Mouse (Mus musculus): Measurements from ENCODE around the gene Casq1. TPM values are rescaled to one million over a fixed set of nuclear protein-coding genes. Genes with fewer than 3 reads are reported as not detected.

Casq1 gene
- polyA plus RNA-seq, 1 experiment from 2014 or later, result 2.9 TPM

DNA sequence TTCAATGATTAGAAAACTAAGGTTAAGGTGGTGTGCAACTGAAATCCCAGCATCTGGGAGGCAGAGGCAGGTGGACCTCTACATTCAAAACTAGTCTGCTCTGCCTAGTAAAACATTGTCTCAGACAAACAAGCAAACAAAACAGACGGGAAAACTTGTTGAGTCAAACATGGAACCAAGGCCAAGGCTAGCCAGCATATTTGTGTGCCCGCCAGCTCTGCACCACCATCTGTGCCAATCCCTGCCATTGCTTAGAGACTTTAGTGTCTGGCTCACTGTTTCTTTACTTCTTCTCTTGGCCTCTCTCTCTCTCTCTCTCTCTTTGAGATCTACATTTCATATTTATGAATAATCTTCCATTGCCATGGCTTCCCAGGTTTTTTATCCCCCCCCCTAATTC, 8.5 kb upstream of the Casq1 start:
- no peak for ATAC-seq (ENCODE audit: insufficient number of reproducible peaks, insufficient read depth, low FRiP score, low TSS enrichment, low read depth)
- Histone ChIP-seq H3K27me3 (no peaks in the 10 kb centered on the region), H3K4me2 (no peak overlapping the region), H3K36me3 (no peaks in the 10 kb centered on the region), H3K9me3 (no peaks in the 10 kb centered on the region), H3K27ac (no peak overlapping the region), H3K4me1 (replicated peaks) (no peaks in the 10 kb centered on the region), H3K9ac (replicated peaks) (no peak overlapping the region), H3K4me3 (replicated peaks) (no peak overlapping the region)
- 78% methylated on average over 2 of the region's 2 CpGs for WGBS

DNA sequence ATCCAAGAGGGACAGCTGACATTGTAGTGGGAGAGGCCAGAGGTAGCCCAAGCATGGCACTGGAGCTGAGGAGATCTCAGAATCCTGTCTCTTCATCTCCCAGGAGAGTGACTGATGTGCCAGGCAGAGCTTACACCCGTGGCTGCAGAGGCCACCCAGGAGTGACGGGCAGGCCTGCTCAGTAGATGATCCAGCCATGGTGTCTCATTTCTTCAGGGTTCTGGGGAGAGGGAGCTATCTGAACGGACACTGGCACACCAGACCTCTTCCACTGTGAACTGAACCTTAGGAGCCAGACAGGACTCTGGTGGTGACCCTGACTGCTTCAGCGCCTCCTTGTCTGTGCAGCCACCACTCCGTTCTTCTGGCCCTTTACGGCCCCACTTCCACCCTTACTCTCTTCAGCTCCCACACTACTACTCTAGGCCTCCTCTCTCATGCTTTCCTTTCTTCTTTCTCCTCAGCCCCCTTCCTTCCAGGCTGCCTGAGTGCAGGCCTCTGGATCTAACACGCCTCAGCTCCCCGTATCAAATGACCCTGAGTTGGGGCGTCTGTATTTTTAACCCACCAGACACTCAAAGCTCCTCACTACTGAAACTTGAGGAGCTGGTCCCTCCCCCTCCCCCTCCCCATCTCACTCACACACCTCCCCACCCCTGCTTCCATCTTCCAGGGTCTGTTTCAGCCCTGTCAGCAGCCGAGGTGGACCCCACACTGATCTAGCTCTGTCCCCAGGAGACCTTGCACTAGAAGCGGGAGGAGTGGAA, 1.8 kb upstream of the Casq1 start:
- peak overlapping the region; percentile 34 for H3K4me2 ChIP-seq

DNA sequence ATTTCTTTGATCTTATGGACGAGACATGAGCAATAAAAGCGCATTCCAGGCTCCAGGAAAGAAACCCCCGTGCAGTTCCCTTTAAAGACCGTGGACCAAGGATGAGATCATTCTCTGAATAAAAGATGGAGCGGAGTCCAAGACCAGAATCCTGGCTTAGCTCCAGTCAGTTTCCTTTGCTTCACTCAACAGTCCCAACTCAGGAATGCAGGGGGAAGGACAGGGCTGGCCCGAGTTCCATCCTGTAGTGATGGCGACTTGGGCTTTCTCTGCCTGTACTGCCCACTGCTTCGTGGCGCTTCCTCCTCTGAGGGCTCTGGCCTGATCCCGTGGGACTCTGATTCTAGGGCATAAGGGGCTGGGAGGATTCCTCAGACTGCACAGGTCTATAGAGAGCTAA, 746 bp upstream of the Casq1 start:
- Histone ChIP-seq H3K4me3 (replicated peaks) (no peak overlapping the region), H3K27ac (peak overlapping the region; percentile 95; the same call in 1 of the 2 replicates), H3K9ac (replicated peaks) (no peak overlapping the region), H3K36me3 (no peaks in the 10 kb centered on the region), H3K4me2 (no peak overlapping the region), H3K4me1 (replicated peaks) (peaks cover 46% of the 10 kb centered on the region), H3K27me3 (no peaks in the 10 kb centered on the region), H3K9me3 (no peaks in the 10 kb centered on the region)
- ATAC-seq (ENCODE audit: insufficient number of reproducible peaks, insufficient read depth, low FRiP score, low TSS enrichment, low read depth), result no peak
- 45% methylated on average over 10 of the region's 10 CpGs for WGBS

More for the DNA sequence above, 1.8 kb upstream of the Casq1 start:
- peak; percentile 83 for ATAC-seq (ENCODE audit: insufficient number of reproducible peaks, insufficient read depth, low FRiP score, low TSS enrichment, low read depth)
- Histone ChIP-seq H3K4me1 (replicated peaks) (peaks cover 46% of the 10 kb centered on the region), H3K9ac (replicated peaks) (no peak overlapping the region; the same call in 1 of the 2 replicates), H3K27ac (peak overlapping the region; percentile 95), H3K9me3 (no peaks in the 10 kb centered on the region), H3K27me3 (no peaks in the 10 kb centered on the region), H3K4me3 (replicated peaks) (no peak overlapping the region), H3K36me3 (no peaks in the 10 kb centered on the region)
- WGBS, result 25% methylated on average over 11 of the region's 11 CpGs

DNA sequence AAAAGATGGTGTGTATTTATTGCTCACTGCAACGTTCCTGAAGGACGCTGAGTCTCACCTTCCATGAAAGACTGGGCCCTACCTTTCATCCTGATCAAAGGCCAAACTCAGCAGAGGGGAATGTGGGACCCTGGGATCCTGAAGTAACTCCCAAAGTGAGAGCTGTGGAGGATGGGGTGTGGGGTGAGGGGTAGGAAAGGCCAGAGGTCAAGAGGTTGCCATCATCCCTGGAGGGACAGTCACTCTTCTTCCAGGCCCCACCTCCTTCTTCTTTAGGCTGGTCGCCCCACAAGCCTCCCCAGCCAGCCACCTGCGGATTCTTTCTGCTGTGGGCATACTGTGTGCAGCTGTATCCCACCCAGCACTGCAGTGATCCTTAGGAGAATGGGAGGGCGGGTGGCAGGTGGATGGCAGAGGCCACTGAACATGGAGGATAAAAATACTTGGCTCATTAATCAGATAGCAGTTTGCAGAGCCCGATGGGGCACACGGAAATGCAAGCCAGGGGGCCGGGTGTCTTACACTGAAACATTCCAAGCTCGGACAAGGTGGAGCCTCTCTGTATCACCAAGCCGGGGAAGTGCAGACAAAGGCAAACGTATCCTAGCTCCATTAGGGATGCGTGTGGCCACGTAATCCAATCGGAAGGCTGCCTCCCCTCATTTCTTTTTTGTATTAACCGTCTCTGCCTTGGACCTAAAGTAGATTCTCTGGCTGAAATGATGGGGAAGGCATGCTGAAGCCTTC, 1.3 kb downstream of the Casq1 start:
- 0 out of 2 replicates have a peak overlapping the region, but pooled peaks have one; percentile 7 for H3K27ac ChIP-seq
- H3K4me3 ChIP-seq (replicated peaks), result no peak overlapping the region
- H3K9ac ChIP-seq (replicated peaks), result no peak overlapping the region
- H3K27me3 ChIP-seq, result no peaks in the 10 kb centered on the region
- H3K4me1 ChIP-seq (replicated peaks), result peaks cover 46% of the 10 kb centered on the region
- no peak overlapping the region for H3K4me2 ChIP-seq
- H3K36me3 ChIP-seq, result no peaks in the 10 kb centered on the region
- H3K9me3 ChIP-seq, result no peaks in the 10 kb centered on the region
- ATAC-seq (ENCODE audit: insufficient number of reproducible peaks, insufficient read depth, low FRiP score, low TSS enrichment, low read depth), result no peak
- WGBS, result 69% methylated on average over 15 of the region's 15 CpGs

DNA sequence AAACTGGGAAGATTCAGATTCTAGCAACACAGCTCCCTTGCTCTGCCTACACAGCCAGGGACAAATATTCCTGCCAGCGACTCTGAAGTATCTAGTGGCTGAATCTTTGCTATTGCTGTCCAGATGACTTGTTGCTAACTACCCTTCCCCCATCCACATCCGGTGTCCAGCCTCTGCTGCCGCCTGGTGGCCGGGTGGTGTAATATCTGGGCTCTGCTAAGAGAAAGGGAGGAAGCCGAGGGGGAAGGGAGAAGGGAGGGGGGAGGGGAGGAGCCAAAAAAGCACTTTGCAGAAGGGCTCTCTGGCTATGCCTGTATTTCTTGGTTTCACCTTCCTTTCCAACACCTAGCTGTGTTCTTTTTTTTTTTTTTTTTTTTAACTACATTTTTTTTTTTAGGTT, 2.5 kb downstream of the Casq1 start:
- H3K4me3 ChIP-seq (replicated peaks), result peak overlapping the region; percentile 12; the same call in 1 of the 2 replicates
- H3K4me2 ChIP-seq, result peak overlapping the region; percentile 44
- WGBS, result 0% methylated on average over 5 of the region's 5 CpGs
- H3K9ac ChIP-seq (replicated peaks), result no peak overlapping the region
- peak overlapping the region; percentile 62 for H3K27ac ChIP-seq
- H3K9me3 ChIP-seq, result no peaks in the 10 kb centered on the region
- H3K4me1 ChIP-seq (replicated peaks), result peaks cover 40% of the 10 kb centered on the region
- no peak for ATAC-seq (ENCODE audit: insufficient number of reproducible peaks, insufficient read depth, low FRiP score, low TSS enrichment, low read depth)
- H3K36me3 ChIP-seq, result no peaks in the 10 kb centered on the region
- no peaks in the 10 kb centered on the region for H3K27me3 ChIP-seq

DNA sequence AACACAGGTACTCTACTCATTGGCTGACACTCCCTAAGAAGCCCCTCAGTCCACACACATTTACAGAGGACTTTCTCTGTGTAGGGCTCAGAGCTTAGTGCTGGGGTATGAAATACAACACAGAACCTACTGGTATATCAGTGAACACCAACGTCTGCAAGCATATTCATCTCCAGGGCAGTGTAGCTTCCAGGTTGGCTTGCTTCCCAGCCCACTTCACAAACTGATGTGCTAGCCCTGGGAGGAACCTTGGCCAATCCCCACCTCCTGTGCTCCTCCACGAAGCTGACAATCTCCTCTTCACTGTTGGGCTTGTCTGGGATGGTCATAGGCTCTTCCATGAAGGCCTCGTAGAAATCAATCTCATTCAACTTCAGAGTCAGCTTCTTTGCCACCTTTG, 4.9 kb downstream of the Casq1 start:
- 66% methylated on average over 3 of the region's 3 CpGs for WGBS

DNA sequence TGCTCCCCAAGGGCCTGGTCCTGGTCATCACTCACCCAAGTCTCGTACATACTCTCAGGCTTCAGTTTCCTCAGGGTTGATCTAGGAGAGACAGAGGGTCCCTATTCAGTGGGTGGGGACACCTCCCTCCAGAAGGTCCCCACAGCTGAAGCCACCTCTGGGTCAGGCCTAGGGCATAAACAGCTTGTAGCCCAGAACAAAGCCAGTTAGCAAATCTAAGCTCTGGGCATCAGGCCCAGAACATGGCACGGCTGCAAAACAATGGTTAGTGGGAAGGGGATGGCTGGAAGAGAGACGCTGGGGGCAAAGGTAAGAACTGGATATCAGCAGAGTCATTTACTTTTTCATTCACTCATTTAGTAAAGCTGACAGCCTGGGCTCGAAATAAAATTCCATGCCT, 5.9 kb downstream of the Casq1 start:
- Histone ChIP-seq H3K27me3 (no peaks in the 10 kb centered on the region), H3K9me3 (no peaks in the 10 kb centered on the region), H3K27ac (peak overlapping the region; percentile 12; the same call in 1 of the 2 replicates), H3K36me3 (no peaks in the 10 kb centered on the region), H3K4me2 (no peak overlapping the region), H3K9ac (replicated peaks) (no peak overlapping the region), H3K4me1 (replicated peaks) (peaks cover 7% of the 10 kb centered on the region), H3K4me3 (replicated peaks) (no peak overlapping the region)
- no peak for ATAC-seq (ENCODE audit: insufficient number of reproducible peaks, insufficient read depth, low FRiP score, low TSS enrichment, low read depth)
- WGBS, result 85% methylated on average over 4 of the region's 4 CpGs

More for the DNA sequence above, 4.9 kb downstream of the Casq1 start:
- no peaks in the 10 kb centered on the region for H3K36me3 ChIP-seq
- no peak overlapping the region for H3K4me3 ChIP-seq (replicated peaks)
- H3K4me1 ChIP-seq (replicated peaks), result peaks cover 16% of the 10 kb centered on the region
- H3K9ac ChIP-seq (replicated peaks), result no peak overlapping the region
- no peaks in the 10 kb centered on the region for H3K9me3 ChIP-seq
- no peak for ATAC-seq (ENCODE audit: insufficient number of reproducible peaks, insufficient read depth, low FRiP score, low TSS enrichment, low read depth)
- no peak overlapping the region for H3K27ac ChIP-seq
- H3K4me2 ChIP-seq, result no peak overlapping the region
- H3K27me3 ChIP-seq, result no peaks in the 10 kb centered on the region

DNA sequence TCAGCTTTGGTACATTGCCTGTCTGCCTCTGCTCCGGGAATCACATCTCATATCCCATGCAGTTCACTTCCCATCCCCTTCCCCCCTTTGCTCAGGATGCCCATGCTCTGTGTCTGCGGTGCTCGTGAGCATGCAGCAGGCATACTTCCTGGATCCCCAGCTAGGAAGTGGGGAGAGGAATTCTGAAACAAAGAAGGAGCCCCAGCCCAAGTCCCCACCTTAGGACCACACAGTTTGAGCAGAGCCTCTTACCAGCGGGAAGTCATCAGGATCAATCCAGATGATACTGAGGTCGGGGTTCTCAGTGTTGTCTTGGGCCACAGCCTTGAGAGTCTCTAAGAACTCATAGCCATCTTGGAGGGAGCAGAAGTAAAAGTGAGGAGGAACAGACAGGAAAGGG, 6.9 kb downstream of the Casq1 start:
- H3K27ac ChIP-seq, result peak overlapping the region; percentile 37; the same call in 1 of the 2 replicates
- H3K36me3 ChIP-seq, result no peaks in the 10 kb centered on the region
- no peaks in the 10 kb centered on the region for H3K9me3 ChIP-seq
- H3K27me3 ChIP-seq, result no peaks in the 10 kb centered on the region
- no peak for ATAC-seq (ENCODE audit: insufficient number of reproducible peaks, insufficient read depth, low FRiP score, low TSS enrichment, low read depth)
- H3K4me1 ChIP-seq (replicated peaks), result peaks cover 6% of the 10 kb centered on the region
- no peak overlapping the region for H3K9ac ChIP-seq (replicated peaks)
- 65% methylated on average over 5 of the region's 5 CpGs for WGBS
- no peak overlapping the region for H3K4me2 ChIP-seq
- H3K4me3 ChIP-seq (replicated peaks), result no peak overlapping the region

DNA sequence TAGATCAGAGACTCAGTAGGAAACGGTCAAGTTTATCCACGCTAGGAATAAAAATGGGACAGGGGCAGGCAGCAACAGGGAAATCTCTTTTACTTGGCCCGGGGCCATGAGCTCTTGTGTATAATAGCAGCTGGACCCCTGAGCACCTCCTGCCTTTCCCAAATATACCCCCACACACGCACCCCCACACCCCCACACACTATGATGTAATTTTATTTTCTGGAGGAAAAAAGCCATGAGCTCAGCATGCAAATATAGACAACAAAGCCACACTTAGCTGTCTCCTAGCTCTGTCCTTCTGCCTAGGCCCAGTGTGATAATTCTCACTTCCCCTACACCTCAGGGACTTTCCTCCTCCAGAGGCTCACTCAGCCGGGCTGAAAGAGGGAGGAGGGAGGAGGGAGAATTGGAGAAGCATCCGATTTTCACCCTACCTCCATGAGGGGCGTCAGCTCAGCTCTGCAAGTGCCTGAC, 12.5 kb downstream of the Casq1 start:
- 25% methylated on average over 7 of the region's 7 CpGs for WGBS
- Histone ChIP-seq H3K4me3 (replicated peaks) (peak overlapping the region; percentile 64; the same call in 1 of the 2 replicates), H3K27me3 (no peaks in the 10 kb centered on the region), H3K27ac (peak overlapping the region; percentile 83), H3K9me3 (no peaks in the 10 kb centered on the region), H3K9ac (replicated peaks) (no peak overlapping the region; the same call in 1 of the 2 replicates), H3K36me3 (peaks cover 7% of the 10 kb centered on the region; the same call in 1 of the 2 replicates), H3K4me1 (replicated peaks) (peaks cover 49% of the 10 kb centered on the region), H3K4me2 (peak overlapping the region; percentile 76)
- no peak for ATAC-seq (ENCODE audit: insufficient number of reproducible peaks, insufficient read depth, low FRiP score, low TSS enrichment, low read depth)

DNA sequence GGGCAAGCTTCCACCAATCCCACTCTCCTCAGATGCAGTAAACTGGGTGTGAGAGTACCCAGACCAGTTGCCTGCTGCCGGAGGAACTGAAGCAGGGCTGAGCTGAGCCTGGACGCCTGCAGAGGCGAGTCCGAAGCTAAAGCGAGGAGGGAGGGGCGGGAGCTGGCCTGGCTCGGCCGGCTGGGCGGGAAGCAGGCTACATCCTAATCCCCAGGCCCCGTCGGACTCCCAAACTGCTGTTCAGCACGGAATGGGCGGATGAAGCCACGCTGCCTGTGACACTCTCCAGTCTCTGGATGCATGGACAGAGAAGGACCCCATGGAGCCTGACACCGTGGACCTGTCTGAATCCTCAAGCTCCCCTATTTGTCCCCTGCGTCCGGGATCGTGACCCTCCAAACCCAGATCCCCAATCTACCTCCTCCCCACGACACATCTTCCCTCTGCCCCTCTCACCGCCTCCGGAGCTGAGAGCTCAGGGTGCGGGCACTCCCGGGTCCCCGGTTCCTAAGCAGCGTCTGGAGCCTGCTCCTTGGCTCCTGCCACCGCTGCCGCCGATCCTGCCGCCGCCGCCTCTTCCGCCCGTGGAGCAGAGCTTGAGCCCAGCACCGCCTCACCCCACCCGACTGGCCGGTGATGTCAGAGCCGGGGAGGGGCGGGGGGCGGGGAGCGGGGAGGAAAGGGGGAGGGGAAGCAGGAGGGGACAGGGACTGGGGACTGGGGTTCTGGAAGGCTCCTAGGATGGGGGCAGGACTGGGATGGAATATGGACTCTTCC, 13.3 kb downstream of the Casq1 start, which contains the start of gene Pea15a:
Gene Pea15a, minus strand, starts transcription at position 664 of the 777 bp plus-strand sequence.
- 1% methylated on average over 40 of the region's 40 CpGs for WGBS
- Histone ChIP-seq H3K9ac (replicated peaks) (peak within 1 kb of the TSS; percentile 80), H3K4me1 (replicated peaks) (peaks cover 57% of the 10 kb centered on the region), H3K36me3 (peaks cover 13% of the 10 kb centered on the region), H3K4me3 (replicated peaks) (peak within 1 kb of the TSS; percentile 64), H3K4me2 (peak within 1 kb of the TSS; percentile 76), H3K27me3 (no peaks in the 10 kb centered on the region), H3K27ac (peak within 1 kb of the TSS; percentile 83), H3K9me3 (no peaks in the 10 kb centered on the region)
- ATAC-seq (ENCODE audit: insufficient number of reproducible peaks, insufficient read depth, low FRiP score, low TSS enrichment, low read depth), result peak; percentile 56

DNA sequence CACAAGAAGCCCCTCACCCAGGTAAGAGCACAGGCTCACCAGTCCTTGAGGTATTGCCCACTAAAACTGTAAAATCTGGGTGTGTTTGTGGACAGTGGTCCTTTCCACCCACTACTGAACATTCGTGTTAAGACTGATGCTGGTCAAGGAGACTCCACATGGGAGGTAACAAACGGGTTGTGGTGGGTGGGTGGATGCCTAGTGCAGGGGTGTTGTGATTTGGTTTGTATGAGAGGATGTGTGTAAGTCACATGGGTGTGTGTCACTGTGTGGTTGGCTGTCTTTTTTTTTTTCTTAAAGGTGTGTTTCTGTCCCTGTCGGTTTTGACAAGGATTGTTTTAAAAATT, 14.0 kb downstream of the Casq1 start:
- Histone ChIP-seq H3K27ac (peak overlapping the region; percentile 83), H3K9ac (replicated peaks) (peak overlapping the region; percentile 80), H3K4me1 (replicated peaks) (peaks cover 63% of the 10 kb centered on the region), H3K4me2 (peak overlapping the region; percentile 76), H3K4me3 (replicated peaks) (peak overlapping the region; percentile 64), H3K27me3 (no peaks in the 10 kb centered on the region), H3K36me3 (peaks cover 19% of the 10 kb centered on the region), H3K9me3 (no peaks in the 10 kb centered on the region)
- no peak for ATAC-seq (ENCODE audit: insufficient number of reproducible peaks, insufficient read depth, low FRiP score, low TSS enrichment, low read depth)
- WGBS, result 18% methylated on average over 3 of the region's 3 CpGs
